Mouse (Mus musculus) gastrocnemius, adult 8-10 months (tissue): ENCODE results near the gene Gbgt1. TPM values are rescaled to one million over a fixed set of nuclear protein-coding genes. Genes with fewer than 3 reads are reported as not detected.
A peak's percentile ranks its signal among the peaks of the same experiment; 100 is the strongest.

ENCODE experiments used
- DNase-seq, 2 experiments: peaks; one replicate each; pipeline ENCODE4 v3.0.0; 2022; ENCODE audit warnings: low spot score in 2 of 2
- total RNA-seq, 4 experiments: library from RNA; stranded (reverse); gene quantifications; 2 replicates each; pipeline ENCODE4 v1.2.4; 2022

Gene Gbgt1
- total RNA-seq, 4 experiments from 2014 or later = 0.36 to 0.99 (median 0.62) TPM

- DNase-seq = peak; percentile 79
Observed at GRCm38 (mm10) chr2:28547237-28548172, 50.8 kb downstream of the Gbgt1 start.

DNA sequence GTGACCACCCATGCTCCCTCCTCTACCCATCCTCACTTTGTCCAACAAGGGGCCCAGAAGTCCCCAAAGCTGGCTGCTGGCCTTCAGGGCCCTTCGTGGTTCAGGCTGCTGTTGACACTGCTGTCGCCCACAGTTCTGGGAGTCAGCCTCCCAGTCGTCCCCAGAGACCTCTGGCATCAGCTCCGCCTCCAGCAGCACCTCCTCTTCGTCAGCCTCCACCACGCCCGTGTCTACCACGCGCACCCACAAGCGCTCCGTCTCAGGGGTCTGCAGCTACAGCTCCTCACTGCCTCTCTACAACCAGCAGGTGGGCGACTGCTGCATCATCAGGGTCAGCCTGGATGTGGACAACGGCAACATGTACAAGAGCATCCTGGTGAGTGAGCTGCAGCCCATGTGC lies 52.5 kb downstream of the Gbgt1 start:
- no peak for DNase-seq

DNA sequence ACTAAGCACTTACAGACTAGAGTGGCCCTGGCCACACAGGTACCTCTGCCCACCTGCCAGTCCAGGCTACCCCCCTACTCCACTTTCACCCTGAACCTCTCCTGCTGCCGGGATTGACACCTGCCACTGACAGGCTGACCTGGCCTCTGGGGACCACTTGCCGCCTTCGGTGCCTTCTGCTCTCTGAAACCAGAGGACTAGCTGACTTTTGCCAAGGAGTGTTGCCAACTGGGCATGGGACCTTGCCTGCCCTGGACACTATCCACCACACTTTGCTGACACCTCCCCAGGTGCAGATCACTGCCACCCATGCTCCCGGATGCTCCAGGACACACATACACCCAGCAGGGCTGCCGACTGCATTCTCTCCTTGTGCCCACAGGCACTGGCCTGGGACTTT lies 55.6 kb downstream of the Gbgt1 start:
- peak in 1 of 2 experiments; percentile 27 for DNase-seq

Other genes with a start within 250 kb of the Gbgt1 start
- gene Ppp1r26, start 50.1 kb upstream of the Gbgt1 start, total RNA-seq = 1 to 10 TPM; 2.5 to 3.4 (median 3.0) TPM
- gene 1700007K13Rik, start 30.6 kb upstream of the Gbgt1 start, total RNA-seq = not detected
- 10 to 100 TPM; 22.3 to 24.7 (median 23.9) TPM for gene Mrps2, start 28.8 kb upstream of the Gbgt1 start, total RNA-seq
- gene Gm10134, start 9.2 kb downstream of the Gbgt1 start, total RNA-seq = 1 to 10 TPM in 1 of 4 experiments, not detected in 3; 1.6 TPM
- gene Ralgds, start 16.2 kb downstream of the Gbgt1 start, total RNA-seq = 10 to 100 TPM in 2 of 4 experiments, 1 to 10 TPM in 2; 8.1 to 11.1 (median 9.4) TPM
- gene Cel, start 66.5 kb downstream of the Gbgt1 start, total RNA-seq = not detected
- gene Gtf3c5, start 86.9 kb downstream of the Gbgt1 start, total RNA-seq = 1 to 10 TPM; 6.5 to 8.2 (median 7.4) TPM
- gene Gfi1b, start 125.1 kb downstream of the Gbgt1 start, total RNA-seq = not detected
- 10 to 100 TPM; 43.1 to 59.9 (median 45.4) TPM for gene Tsc1, start 144.3 kb downstream of the Gbgt1 start, total RNA-seq
- not detected for gene Spaca9, start 202.8 kb downstream of the Gbgt1 start, total RNA-seq
- gene Ak8, start 203.3 kb downstream of the Gbgt1 start, total RNA-seq = not detected